Mouse (Mus musculus): Measurements from ENCODE around the gene 1700001F09Rik. TPM values are rescaled to one million over a fixed set of nuclear protein-coding genes. Genes with fewer than 3 reads are reported as not detected.
"Not testable (repeated sequence)": the region's sequence is repeated elsewhere in the genome, so short reads cannot be mapped to it uniquely, and the experiment has no call there.

The 1700001F09Rik gene
- polyA plus RNA-seq (2015; fragmentation: Nextera tagmentation; extraction: Ambion mirVana), result not detected in 2 replicates

GRCm38 (mm10) chr14:43347711-43348110, at the start of gene 1700001F09Rik:
TSS of gene 1700001F09Rik (minus strand) at chr14:43347811.
- H3K9ac ChIP-seq; H3K4me1 ChIP-seq; H3K4me2 ChIP-seq; H3K27me3 ChIP-seq; H3K36me3 ChIP-seq; ATAC-seq (ENCODE audit: insufficient number of reproducible peaks, low FRiP score, low TSS enrichment, low read depth); H3K4me3 ChIP-seq; H3K9me3 ChIP-seq; H3K27ac ChIP-seq: not testable (repeated sequence)

GRCm38 (mm10) chr14:43361713-43362112, 14.1 kb upstream of the 1700001F09Rik start:
- not testable (repeated sequence) for H3K4me3 ChIP-seq; H3K9ac ChIP-seq; H3K36me3 ChIP-seq; H3K4me2 ChIP-seq; H3K27ac ChIP-seq; H3K27me3 ChIP-seq; H3K4me1 ChIP-seq; ATAC-seq (ENCODE audit: insufficient number of reproducible peaks, low FRiP score, low TSS enrichment, low read depth); H3K9me3 ChIP-seq
- WGBS, result 82% methylated on average over 11 of the region's 11 CpGs

DNA sequence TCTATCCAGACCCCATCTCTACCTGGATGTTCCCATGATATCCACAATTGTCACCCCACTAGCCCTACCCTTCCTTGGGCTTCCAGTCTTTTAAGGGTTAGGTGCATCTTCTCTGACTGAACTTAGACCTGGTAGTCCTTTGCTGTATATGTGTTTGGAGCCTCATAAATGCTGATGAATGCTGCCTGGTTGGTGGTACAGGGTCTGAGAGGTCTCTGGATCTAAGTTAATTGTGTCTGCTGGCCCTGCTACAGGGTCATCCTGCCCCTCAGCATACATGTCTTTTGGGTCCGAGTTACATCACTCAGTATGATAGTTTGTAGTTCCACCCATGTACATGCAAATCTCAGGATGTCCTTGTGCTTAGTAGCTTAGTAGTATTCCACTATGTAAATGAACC, 11.6 kb upstream of the 1700001F09Rik start:
- 50% methylated on average over 1 of the region's 1 CpGs for WGBS
- H3K4me3 ChIP-seq, result not testable (repeated sequence)

DNA sequence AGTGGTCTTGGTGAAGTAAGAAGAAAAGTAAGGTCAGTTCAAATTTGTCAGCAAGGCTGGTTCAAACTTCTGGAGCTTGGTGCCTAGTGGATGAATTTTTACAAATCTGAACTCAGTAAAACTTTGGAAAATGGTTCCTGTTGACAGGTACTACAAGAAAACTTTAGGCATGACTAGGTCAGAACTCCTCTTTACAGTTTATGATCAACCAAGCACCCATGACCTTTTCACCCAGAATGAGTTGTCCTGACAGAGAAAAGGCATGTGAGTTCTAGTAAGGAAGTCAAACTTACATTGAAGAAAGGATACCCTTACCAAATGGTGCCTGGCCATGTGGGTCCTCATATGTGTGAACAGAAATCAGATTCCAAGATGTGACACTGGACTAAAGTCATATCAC, 9.9 kb upstream of the 1700001F09Rik start:
- H3K27me3 ChIP-seq, result not testable (repeated sequence)

More for the DNA sequence above, 11.6 kb upstream of the 1700001F09Rik start:
- not testable (repeated sequence) for H3K4me1 ChIP-seq; H3K36me3 ChIP-seq; H3K9me3 ChIP-seq; H3K27me3 ChIP-seq; H3K4me2 ChIP-seq; ATAC-seq (ENCODE audit: insufficient number of reproducible peaks, low FRiP score, low TSS enrichment, low read depth); H3K9ac ChIP-seq; H3K27ac ChIP-seq

DNA sequence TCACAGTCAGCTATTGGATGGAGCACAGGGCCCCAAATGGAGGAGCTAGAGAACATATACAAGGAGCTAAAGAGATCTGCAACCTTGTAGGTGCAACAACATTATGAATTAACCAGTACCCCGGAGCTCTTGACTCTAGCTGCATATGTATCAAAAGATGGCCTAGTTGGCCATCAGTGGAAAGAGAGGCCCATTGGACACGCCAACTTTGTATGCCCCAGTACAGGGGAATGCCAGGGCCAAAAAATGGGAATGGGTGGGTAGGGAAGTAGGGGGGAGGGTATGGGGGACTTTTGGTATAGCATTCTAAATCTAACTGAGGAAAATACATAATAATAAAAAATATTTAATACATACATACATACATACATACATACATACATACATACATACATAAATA, 5.3 kb upstream of the 1700001F09Rik start:
- not testable (repeated sequence) for ATAC-seq (ENCODE audit: insufficient number of reproducible peaks, low FRiP score, low TSS enrichment, low read depth); H3K9ac ChIP-seq; H3K4me1 ChIP-seq; H3K4me3 ChIP-seq; H3K36me3 ChIP-seq; H3K27me3 ChIP-seq; H3K9me3 ChIP-seq; H3K27ac ChIP-seq; H3K4me2 ChIP-seq
- 88% methylated on average over 2 of the region's 2 CpGs for WGBS

More for the DNA sequence above, 9.9 kb upstream of the 1700001F09Rik start:
- not testable (repeated sequence) for H3K36me3 ChIP-seq; H3K9ac ChIP-seq; ATAC-seq (ENCODE audit: insufficient number of reproducible peaks, low FRiP score, low TSS enrichment, low read depth); H3K9me3 ChIP-seq; H3K4me2 ChIP-seq; H3K4me1 ChIP-seq; H3K27ac ChIP-seq; H3K4me3 ChIP-seq

DNA sequence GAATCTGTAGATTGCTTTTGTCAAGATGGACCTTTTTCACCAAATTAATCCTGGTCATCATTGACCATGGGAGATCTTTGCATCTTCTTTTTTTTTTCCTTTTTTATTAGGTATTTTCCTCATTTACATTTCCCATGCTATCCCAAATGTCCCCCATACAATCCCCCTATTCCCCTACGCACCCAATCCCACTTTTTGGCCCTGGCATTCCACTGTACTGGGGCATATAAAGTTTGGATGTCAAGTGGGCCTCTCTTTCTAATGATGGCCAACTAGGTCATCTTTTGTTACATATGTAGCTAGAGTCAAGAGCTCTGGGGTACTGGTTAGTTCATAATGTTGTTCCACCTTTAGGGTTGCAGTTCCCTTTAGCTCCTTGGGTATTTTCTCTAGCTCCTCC, 10.0 kb downstream of the 1700001F09Rik start:
- ATAC-seq (ENCODE audit: insufficient number of reproducible peaks, low FRiP score, low TSS enrichment, low read depth), result not testable (repeated sequence)

GRCm38 (mm10) chr14:43331362-43331880, 16.2 kb downstream of the 1700001F09Rik start:
- not testable (repeated sequence) for H3K27ac ChIP-seq; H3K27me3 ChIP-seq; H3K4me1 ChIP-seq; H3K9me3 ChIP-seq; H3K9ac ChIP-seq; H3K36me3 ChIP-seq; H3K4me3 ChIP-seq; H3K4me2 ChIP-seq; ATAC-seq (ENCODE audit: insufficient number of reproducible peaks, low FRiP score, low TSS enrichment, low read depth)
- 87% methylated on average over 11 of the region's 11 CpGs for WGBS

More for the DNA sequence above, 10.0 kb downstream of the 1700001F09Rik start:
- H3K27ac ChIP-seq, H3K9ac ChIP-seq, H3K4me3 ChIP-seq, H3K27me3 ChIP-seq, H3K9me3 ChIP-seq, H3K36me3 ChIP-seq, H3K4me1 ChIP-seq, H3K4me2 ChIP-seq: not testable (repeated sequence)
- WGBS, result 71% methylated on average over 1 of the region's 1 CpGs

- H3K4me1 ChIP-seq; H3K9ac ChIP-seq; H3K36me3 ChIP-seq; ATAC-seq (ENCODE audit: insufficient number of reproducible peaks, low FRiP score, low TSS enrichment, low read depth); H3K4me2 ChIP-seq; H3K27ac ChIP-seq; H3K4me3 ChIP-seq; H3K9me3 ChIP-seq; H3K27me3 ChIP-seq: not testable (repeated sequence)
- 69% methylated on average over 2 of the region's 2 CpGs for WGBS
Measured at GRCm38 (mm10) chr14:43328603-43329002, 19.0 kb downstream of the 1700001F09Rik start.

DNA sequence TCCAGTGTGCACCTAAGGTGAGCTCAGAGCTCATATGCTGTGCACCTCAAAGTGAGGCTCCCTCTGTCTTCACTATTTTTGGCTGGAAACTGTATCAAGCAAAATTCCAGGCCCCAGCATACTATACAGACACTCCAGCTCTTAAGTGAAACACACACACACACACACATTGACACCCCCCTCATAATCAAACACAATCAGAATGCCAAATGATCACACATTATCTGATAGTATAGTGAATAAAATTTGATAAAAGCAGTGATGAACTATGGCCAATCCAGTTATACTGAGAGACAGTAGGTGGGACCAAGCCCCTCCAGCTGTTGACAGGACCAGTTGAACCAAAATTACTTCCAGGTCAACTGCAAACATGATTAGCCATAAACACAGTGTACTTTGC, 28.1 kb downstream of the 1700001F09Rik start:
- not testable (repeated sequence) for H3K36me3 ChIP-seq; H3K27me3 ChIP-seq; H3K4me3 ChIP-seq; ATAC-seq (ENCODE audit: insufficient number of reproducible peaks, low FRiP score, low TSS enrichment, low read depth); H3K9me3 ChIP-seq; H3K4me2 ChIP-seq; H3K27ac ChIP-seq; H3K4me1 ChIP-seq; H3K9ac ChIP-seq

DNA sequence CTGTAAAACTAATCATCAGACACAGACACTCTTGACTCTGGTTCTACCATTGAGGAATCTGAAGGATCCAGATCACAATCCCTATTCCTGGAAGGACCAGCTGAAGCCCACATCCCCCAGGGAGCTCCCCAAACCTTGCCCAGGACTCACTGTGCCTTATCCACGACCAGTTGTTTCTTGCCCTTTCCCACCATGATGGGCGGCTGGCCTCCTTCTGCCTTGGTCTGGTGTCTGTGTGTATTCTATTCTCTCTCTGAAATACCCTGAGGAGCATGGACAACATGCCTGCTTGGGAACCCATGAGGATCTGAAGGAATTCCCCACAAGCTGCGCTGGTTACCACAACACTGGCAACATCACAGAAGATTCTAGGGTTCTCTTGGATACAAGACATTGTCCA, 54.1 kb downstream of the 1700001F09Rik start, which contains the start of gene Gm8127:
Gene Gm8127, minus strand, starts transcription at position 330 of the 400 bp plus-strand sequence.
- ATAC-seq (ENCODE audit: insufficient number of reproducible peaks, low FRiP score, low TSS enrichment, low read depth); H3K27me3 ChIP-seq; H3K4me2 ChIP-seq; H3K27ac ChIP-seq; H3K4me1 ChIP-seq; H3K36me3 ChIP-seq; H3K9ac ChIP-seq; H3K9me3 ChIP-seq; H3K4me3 ChIP-seq: not testable (repeated sequence)
- WGBS, result 78% methylated on average over 3 of the region's 3 CpGs

Other genes starting within 250 kb of the 1700001F09Rik start
- gene Gm8104, start 247.2 kb downstream of the 1700001F09Rik start, polyA plus RNA-seq (2015; fragmentation: Nextera tagmentation; extraction: Ambion mirVana), result not detected in 2 replicates
- not detected in 2 replicates for gene Gm7233, start 167.9 kb downstream of the 1700001F09Rik start, polyA plus RNA-seq (2015; fragmentation: Nextera tagmentation; extraction: Ambion mirVana)
- not detected in 2 replicates for gene Gm8122, start 112.5 kb downstream of the 1700001F09Rik start, polyA plus RNA-seq (2015; fragmentation: Nextera tagmentation; extraction: Ambion mirVana)
- gene Gm8126, start 89.2 kb downstream of the 1700001F09Rik start, polyA plus RNA-seq (2015; fragmentation: Nextera tagmentation; extraction: Ambion mirVana), result not detected in 2 replicates
- gene Gm9732, start 72.8 kb downstream of the 1700001F09Rik start, polyA plus RNA-seq (2015; fragmentation: Nextera tagmentation; extraction: Ambion mirVana), result not detected in 2 replicates
- not detected in 2 replicates for gene Gm8127, start 54.0 kb downstream of the 1700001F09Rik start, polyA plus RNA-seq (2015; fragmentation: Nextera tagmentation; extraction: Ambion mirVana)
- gene Gm8138, start 68.5 kb upstream of the 1700001F09Rik start, polyA plus RNA-seq (2015; fragmentation: Nextera tagmentation; extraction: Ambion mirVana), result not detected in 2 replicates
- not detected in 2 replicates for gene Gm5799, start 195.8 kb upstream of the 1700001F09Rik start, polyA plus RNA-seq (2015; fragmentation: Nextera tagmentation; extraction: Ambion mirVana)
- not detected in 2 replicates for gene Gm17654, start 231.3 kb upstream of the 1700001F09Rik start, polyA plus RNA-seq (2015; fragmentation: Nextera tagmentation; extraction: Ambion mirVana)

All from limb, embryonic 15.5 days (tissue).